Mouse (Mus musculus) forebrain, embryonic 12.5 days (tissue): ENCODE measurements at regions not wholly inside any gene's neighbourhood (a gene's known extent, or its start where the extent isn't known, plus 50 kb on each side); places are given as distances from the start of the nearest gene placed in this dataset.
A peak's percentile ranks its signal among the peaks of the same experiment; 100 is the strongest.

Experiments used
- ATAC-seq: fragments of 200-750 bp; cut with Nextera tagmentation; 2 replicates; pipeline ENCODE4 v1.8.0; 2017; ENCODE audit warnings: moderate TSS enrichment; ENCODE audit not compliant: low FRiP score
- H3K27ac ChIP-seq: fragments of 300-500 bp; sonication (generic); 2 replicates; pipeline ENCODE4 v1.5.1; 2016; ENCODE audit warnings: mild to moderate bottlenecking
- H3K27me3 ChIP-seq: fragments of 300-500 bp; sonication (generic); 2 replicates; pipeline ENCODE4 v1.6.1; 2016; ENCODE audit warnings: mild to moderate bottlenecking
- H3K36me3 ChIP-seq: fragments of 300-500 bp; sonication (generic); replicated peaks from 2 replicates; pipeline ENCODE4 v1.6.1; 2016; ENCODE audit warnings: mild to moderate bottlenecking
- H3K4me1 ChIP-seq: fragments of 300-500 bp; sonication (generic); 2 replicates; pipeline ENCODE4 v1.6.1; 2016
- H3K4me2 ChIP-seq: fragments of 300-500 bp; sonication (generic); 2 replicates; pipeline ENCODE4 v1.6.1; 2016; ENCODE audit warnings: mild to moderate bottlenecking, moderate library complexity
- H3K4me3 ChIP-seq: fragments of 300-500 bp; sonication (generic); replicated peaks from 2 replicates; pipeline ENCODE4 v1.5.1; 2016; ENCODE audit warnings: mild to moderate bottlenecking
- H3K9ac ChIP-seq: fragments of 300-500 bp; sonication (generic); 2 replicates; pipeline ENCODE4 v1.6.1; 2016; ENCODE audit warnings: mild to moderate bottlenecking
- H3K9me3 ChIP-seq: fragments of 300-500 bp; sonication (generic); 2 replicates; pipeline ENCODE4 v1.6.1; 2016
- WGBS: fragments of 180-500 bp; shearing (Covaris S2); methylation state at CpG from one replicate; pipeline ENCODE4 v1.1.7; 2016; 5-methylcytosine and 5-hydroxymethylcytosine counted together

GRCm38 (mm10) chr12:92509494-92509893, 660.5 kb upstream of the Sel1l start:
- no peak overlapping the region for H3K4me2 ChIP-seq
- H3K9ac ChIP-seq: no peak overlapping the region
- no peaks in the 10 kb centered on the region for H3K9me3 ChIP-seq
- no peaks in the 10 kb centered on the region for H3K27me3 ChIP-seq
- no peak overlapping the region for H3K4me3 ChIP-seq
- WGBS: 85% methylated on average over 7 of the region's 7 CpGs
- no peak for ATAC-seq
- no peaks in the 10 kb centered on the region for H3K36me3 ChIP-seq
- H3K27ac ChIP-seq: no peak overlapping the region
- H3K4me1 ChIP-seq: no peaks in the 10 kb centered on the region

GRCm38 (mm10) chr12:92508796-92509489, 660.0 kb upstream of the Sel1l start:
- Histone ChIP-seq H3K9me3 (no peaks in the 10 kb centered on the region), H3K27ac (no peak overlapping the region), H3K36me3 (no peaks in the 10 kb centered on the region), H3K4me3 (no peak overlapping the region), H3K27me3 (no peaks in the 10 kb centered on the region), H3K9ac (no peak overlapping the region), H3K4me1 (no peaks in the 10 kb centered on the region), H3K4me2 (no peak overlapping the region)
- no peak for ATAC-seq
- 86% methylated on average over 5 of the region's 5 CpGs for WGBS

- H3K4me1 ChIP-seq: no peaks in the 10 kb centered on the region
- no peak overlapping the region for H3K9ac ChIP-seq
- no peak for ATAC-seq
- WGBS: 86% methylated on average over 1 of the region's 1 CpGs
- no peak overlapping the region for H3K27ac ChIP-seq
- no peak overlapping the region for H3K4me3 ChIP-seq
- H3K9me3 ChIP-seq: no peaks in the 10 kb centered on the region
- no peaks in the 10 kb centered on the region for H3K27me3 ChIP-seq
- no peaks in the 10 kb centered on the region for H3K36me3 ChIP-seq
- no peak overlapping the region for H3K4me2 ChIP-seq
These were observed 635.0 kb upstream of the Sel1l start for GRCm38 (mm10) chr12:92483984-92484383.

- peak; percentile 62; the same call in 1 of the 2 replicates for ATAC-seq
- H3K36me3 ChIP-seq: no peaks in the 10 kb centered on the region
- no peak overlapping the region for H3K27ac ChIP-seq
- 26% methylated on average over 4 of the region's 4 CpGs for WGBS
- no peaks in the 10 kb centered on the region for H3K27me3 ChIP-seq
- H3K9ac ChIP-seq: no peak overlapping the region
- no peak overlapping the region for H3K4me3 ChIP-seq
- no peaks in the 10 kb centered on the region for H3K4me1 ChIP-seq
- no peaks in the 10 kb centered on the region for H3K9me3 ChIP-seq
- H3K4me2 ChIP-seq: no peak overlapping the region
These were observed 625.5 kb upstream of the Sel1l start for GRCm38 (mm10) chr12:92474293-92475062.

- ATAC-seq: 0 out of 2 replicates have a peak, but pooled peaks have one; percentile 20
- WGBS: 69% methylated on average over 6 of the region's 6 CpGs
These were observed 602.3 kb upstream of the Sel1l start for GRCm38 (mm10) chr12:92451110-92451818.

GRCm38 (mm10) chr12:92418458-92418857, 569.5 kb upstream of the Sel1l start:
- no peaks in the 10 kb centered on the region for H3K9me3 ChIP-seq
- H3K36me3 ChIP-seq: no peaks in the 10 kb centered on the region
- no peaks in the 10 kb centered on the region for H3K27me3 ChIP-seq
- no peak overlapping the region for H3K27ac ChIP-seq
- H3K4me3 ChIP-seq: no peak overlapping the region
- H3K9ac ChIP-seq: no peak overlapping the region
- WGBS: 49% methylated on average over 4 of the region's 4 CpGs
- peak; percentile 53; the same call in 1 of the 2 replicates for ATAC-seq
- H3K4me1 ChIP-seq: no peaks in the 10 kb centered on the region
- no peak overlapping the region for H3K4me2 ChIP-seq

More at GRCm38 (mm10) chr12:92451110-92451818, 602.3 kb upstream of the Sel1l start:
- H3K27ac ChIP-seq: no peak overlapping the region
- no peaks in the 10 kb centered on the region for H3K4me1 ChIP-seq
- H3K4me2 ChIP-seq: no peak overlapping the region
- H3K4me3 ChIP-seq: no peak overlapping the region
- H3K27me3 ChIP-seq: no peaks in the 10 kb centered on the region
- no peaks in the 10 kb centered on the region for H3K36me3 ChIP-seq
- no peaks in the 10 kb centered on the region for H3K9me3 ChIP-seq
- H3K9ac ChIP-seq: no peak overlapping the region

- Histone ChIP-seq H3K9ac (no peak overlapping the region), H3K4me3 (no peak overlapping the region), H3K4me1 (no peaks in the 10 kb centered on the region), H3K27ac (no peak overlapping the region), H3K27me3 (no peaks in the 10 kb centered on the region), H3K9me3 (no peaks in the 10 kb centered on the region), H3K36me3 (no peaks in the 10 kb centered on the region), H3K4me2 (no peak overlapping the region)
- ATAC-seq: no peak
These were observed 556.5 kb upstream of the Sel1l start for GRCm38 (mm10) chr12:92405506-92405905.

- 13% methylated on average over 1 of the region's 1 CpGs for WGBS
- H3K27me3 ChIP-seq: no peaks in the 10 kb centered on the region
- H3K36me3 ChIP-seq: no peaks in the 10 kb centered on the region
- no peaks in the 10 kb centered on the region for H3K4me1 ChIP-seq
- no peak overlapping the region for H3K9ac ChIP-seq
- no peaks in the 10 kb centered on the region for H3K9me3 ChIP-seq
- no peak overlapping the region for H3K4me2 ChIP-seq
- peak; percentile 63; the same call in 1 of the 2 replicates for ATAC-seq
- H3K27ac ChIP-seq: no peak overlapping the region
- no peak overlapping the region for H3K4me3 ChIP-seq
These were observed 552.0 kb upstream of the Sel1l start for GRCm38 (mm10) chr12:92400987-92401386.

- Histone ChIP-seq H3K9me3 (no peaks in the 10 kb centered on the region), H3K36me3 (no peaks in the 10 kb centered on the region), H3K27me3 (no peaks in the 10 kb centered on the region), H3K27ac (no peak overlapping the region), H3K4me2 (no peak overlapping the region), H3K4me3 (no peak overlapping the region), H3K4me1 (peaks cover 7% of the 10 kb centered on the region), H3K9ac (no peak overlapping the region)
- no peak for ATAC-seq
- WGBS: 96% methylated on average over 2 of the region's 2 CpGs
These were observed 537.2 kb upstream of the Sel1l start for GRCm38 (mm10) chr12:92386195-92386594.

- H3K27ac ChIP-seq: peak overlapping the region; percentile 32; the same call in 1 of the 2 replicates
- H3K9ac ChIP-seq: no peak overlapping the region
- no peak overlapping the region for H3K4me2 ChIP-seq
- no peak overlapping the region for H3K4me3 ChIP-seq
- H3K36me3 ChIP-seq: no peaks in the 10 kb centered on the region
- H3K4me1 ChIP-seq: peaks cover 7% of the 10 kb centered on the region
- no peaks in the 10 kb centered on the region for H3K9me3 ChIP-seq
- WGBS: 8% methylated on average over 5 of the region's 5 CpGs
- H3K27me3 ChIP-seq: no peaks in the 10 kb centered on the region
- no peak for ATAC-seq
These were observed 535.4 kb upstream of the Sel1l start for GRCm38 (mm10) chr12:92384266-92384937.

GRCm38 (mm10) chr12:92379130-92379529, 530.2 kb upstream of the Sel1l start:
- H3K27me3 ChIP-seq: no peaks in the 10 kb centered on the region
- H3K36me3 ChIP-seq: no peaks in the 10 kb centered on the region
- H3K4me3 ChIP-seq: no peak overlapping the region
- no peak overlapping the region for H3K4me2 ChIP-seq
- ATAC-seq: 0 out of 2 replicates have a peak, but pooled peaks have one; percentile 53
- H3K27ac ChIP-seq: no peak overlapping the region
- H3K9ac ChIP-seq: no peak overlapping the region
- 57% methylated on average over 3 of the region's 3 CpGs for WGBS
- H3K4me1 ChIP-seq: peaks cover 2% of the 10 kb centered on the region
- H3K9me3 ChIP-seq: no peaks in the 10 kb centered on the region

- no peak for ATAC-seq
- WGBS: 84% methylated on average over 5 of the region's 5 CpGs
- Histone ChIP-seq H3K9ac (no peak overlapping the region), H3K36me3 (no peaks in the 10 kb centered on the region), H3K27ac (no peak overlapping the region), H3K4me3 (no peak overlapping the region), H3K4me1 (no peaks in the 10 kb centered on the region), H3K27me3 (no peaks in the 10 kb centered on the region), H3K4me2 (no peak overlapping the region), H3K9me3 (no peaks in the 10 kb centered on the region)
These were observed 517.0 kb upstream of the Sel1l start for GRCm38 (mm10) chr12:92365926-92366325.
